Mouse (Mus musculus) layer of hippocampus, postnatal 10 days (tissue): ENCODE data around the gene Gm10722. TPM values are rescaled to one million over a fixed set of nuclear protein-coding genes. Genes with fewer than 3 reads are reported as not detected.
"Not testable (repeated sequence)": the region's sequence is repeated elsewhere in the genome, so short reads cannot be mapped to it uniquely, and the experiment has no call there.

Experiments
- DNase-seq, 2 experiments: peaks; one replicate each; pipeline ENCODE4 v3.0.0; 2021; ENCODE audit warnings: low spot score in 2 of 2
- long read RNA-seq: library from polyadenylated mRNA; stranded (forward); transcript quantifications from one replicate; pipeline ENCODE4 v2.0.0, GENCODE M21; 2023
- total RNA-seq, 2 experiments: library from RNA; stranded (reverse); gene quantifications; 2 replicates each; pipeline ENCODE4 v1.2.3; 2021

Gene Gm10722
- not detected for total RNA-seq
- long read RNA-seq = 0 reads

- peak; percentile 14 to 23 for DNase-seq
Measured at GRCm38 (mm10) chr9:3000445-3000972, at the start of gene Gm10722. Gene Gm10722, plus strand, starts transcription at chr9:3000922.

- DNase-seq = peak; percentile 8 to 14
Measured at GRCm38 (mm10) chr9:3001006-3001405, 284 bp downstream of the Gm10722 start.

GRCm38 (mm10) chr9:3001948-3002659 is 1.4 kb downstream of the Gm10722 start:
- DNase-seq = peak; percentile 98

DNA sequence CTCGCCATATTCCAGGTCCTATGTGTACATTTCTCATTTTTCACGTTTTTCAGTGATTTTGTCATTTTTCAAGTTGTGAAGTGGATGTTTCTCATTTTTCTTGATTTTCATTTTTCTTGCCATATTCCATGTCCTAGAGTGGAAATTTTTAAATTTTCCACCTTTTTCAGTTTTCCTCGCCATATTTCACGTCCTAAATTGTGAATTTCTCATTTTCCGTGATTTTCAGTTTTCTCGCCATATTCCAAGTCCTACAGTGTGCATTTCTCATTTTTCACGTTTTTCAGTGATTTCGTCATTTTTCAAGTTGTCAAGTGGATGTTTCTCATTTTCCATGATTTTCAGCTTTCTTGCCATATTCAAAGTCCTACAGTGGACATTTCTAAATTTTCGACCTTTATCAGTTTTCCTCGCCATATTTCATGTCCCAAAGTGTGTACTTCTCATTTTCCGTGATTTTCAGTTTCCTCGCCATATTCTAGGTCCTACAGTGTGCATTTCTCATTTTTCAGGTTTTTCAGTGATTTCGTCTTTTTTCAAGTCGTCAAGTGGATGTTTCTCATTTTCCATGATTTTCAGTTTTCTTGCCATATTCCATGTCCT is 2.2 kb downstream of the Gm10722 start, which contains the start of gene Gm11168:
Gene Gm11168, plus strand, starts transcription at position 553 of the 603 bp plus-strand sequence.
- not testable (repeated sequence) for DNase-seq

- not testable (repeated sequence) for DNase-seq
Measured at GRCm38 (mm10) chr9:3006179-3006578, 5.5 kb downstream of the Gm10722 start.

DNA sequence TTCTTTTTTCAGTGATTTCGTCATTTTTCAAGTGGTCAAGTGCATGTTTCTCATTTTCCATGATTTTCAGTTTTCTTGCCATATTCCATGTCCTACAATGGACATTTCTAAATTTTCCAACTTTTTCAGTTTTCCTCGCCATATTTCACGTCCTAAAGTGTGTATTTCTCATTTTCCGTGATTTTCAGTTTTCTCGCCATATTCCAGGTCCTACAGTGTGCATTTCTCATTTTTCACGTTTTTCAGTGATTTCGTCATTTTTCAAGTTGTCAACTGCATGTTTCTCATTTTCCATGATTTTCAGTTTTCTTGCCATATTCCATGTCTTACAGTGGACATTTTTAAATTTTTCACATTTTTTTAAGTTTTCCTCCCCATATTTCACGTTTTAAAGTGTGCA is 5.9 kb downstream of the Gm10722 start:
- DNase-seq = peak; percentile 94 to 96

DNA sequence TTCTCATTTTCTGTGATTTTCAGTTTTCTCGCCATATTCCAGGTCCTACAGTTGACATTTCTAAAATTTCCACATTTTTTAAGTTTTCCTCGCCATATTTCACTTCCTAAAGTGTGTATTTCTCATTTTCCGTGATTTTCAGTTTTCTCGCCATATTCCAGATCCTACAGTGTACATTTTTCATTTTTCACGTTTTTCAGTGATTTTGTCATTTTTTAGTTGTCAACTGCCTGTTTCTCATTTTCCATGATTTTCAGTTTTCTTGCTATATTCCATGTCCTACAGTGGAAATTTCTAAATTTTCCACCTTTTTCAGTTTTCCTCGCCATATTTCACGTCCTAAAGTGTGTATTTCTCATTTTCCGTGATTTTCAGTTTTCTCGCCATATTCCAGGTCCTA is 6.5 kb downstream of the Gm10722 start:
- not testable (repeated sequence) for DNase-seq

- DNase-seq = not testable (repeated sequence)
Measured at GRCm38 (mm10) chr9:3009331-3009730, 8.6 kb downstream of the Gm10722 start.

- DNase-seq = not testable (repeated sequence)
Measured at GRCm38 (mm10) chr9:3012054-3012621, 11.4 kb downstream of the Gm10722 start.

GRCm38 (mm10) chr9:3012733-3013279 is 12.1 kb downstream of the Gm10722 start, which contains the start of gene Gm10721:
Gene Gm10721, plus strand, starts transcription at chr9:3013140.
- not testable (repeated sequence) for DNase-seq

GRCm38 (mm10) chr9:3015354-3015753 is 14.6 kb downstream of the Gm10722 start, which contains the start of gene Gm10720:
Gene Gm10720, plus strand, starts transcription at chr9:3015654.
- DNase-seq = not testable (repeated sequence)

DNA sequence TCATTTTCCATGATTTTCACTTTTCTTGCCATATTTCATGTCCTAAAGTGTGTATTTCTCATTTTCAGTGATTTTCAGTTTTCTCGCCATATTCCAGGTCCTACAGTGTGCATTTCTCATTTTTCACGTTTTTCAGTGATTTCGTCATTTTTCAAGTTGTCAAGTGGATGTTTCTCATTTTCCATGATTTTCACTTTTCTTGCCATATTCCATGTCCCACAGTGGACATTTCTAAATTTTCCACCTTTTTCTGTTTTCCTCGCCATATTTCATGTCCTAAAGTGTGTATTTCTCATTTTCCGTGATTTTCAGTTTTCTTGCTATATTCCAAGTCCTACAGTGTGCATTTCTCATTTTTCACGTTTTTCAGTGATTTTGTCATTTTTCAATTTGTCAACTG is 15.2 kb downstream of the Gm10722 start:
- not testable (repeated sequence) for DNase-seq

DNA sequence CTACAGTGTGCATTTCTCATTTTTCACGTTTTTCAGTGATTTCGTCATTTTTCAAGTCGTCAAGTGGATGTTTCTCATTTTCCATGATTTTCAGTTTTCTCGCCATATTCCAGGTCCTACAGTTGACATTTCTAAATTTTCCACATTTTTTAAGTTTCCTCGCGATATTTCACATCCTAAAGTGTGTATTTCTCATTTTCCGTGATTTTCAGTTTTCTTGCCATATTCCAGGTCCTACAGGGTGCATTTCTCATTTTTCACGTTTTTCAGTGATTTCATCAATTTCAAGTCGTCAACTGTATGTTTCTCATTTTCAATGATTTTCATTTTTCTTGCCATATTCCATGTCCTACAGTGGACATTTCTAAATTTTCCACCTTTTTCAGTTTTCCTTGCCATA is 16.4 kb downstream of the Gm10722 start, which contains the start of gene Gm10719:
Gene Gm10719, plus strand, starts transcription at position 301 of the 400 bp plus-strand sequence.
- not testable (repeated sequence) for DNase-seq

GRCm38 (mm10) chr9:3018944-3019343 is 18.2 kb downstream of the Gm10722 start:
- DNase-seq = peak; percentile 4 to 13

GRCm38 (mm10) chr9:3019835-3020727 is 19.4 kb downstream of the Gm10722 start:
- DNase-seq = peak; percentile 37 to 58

DNA sequence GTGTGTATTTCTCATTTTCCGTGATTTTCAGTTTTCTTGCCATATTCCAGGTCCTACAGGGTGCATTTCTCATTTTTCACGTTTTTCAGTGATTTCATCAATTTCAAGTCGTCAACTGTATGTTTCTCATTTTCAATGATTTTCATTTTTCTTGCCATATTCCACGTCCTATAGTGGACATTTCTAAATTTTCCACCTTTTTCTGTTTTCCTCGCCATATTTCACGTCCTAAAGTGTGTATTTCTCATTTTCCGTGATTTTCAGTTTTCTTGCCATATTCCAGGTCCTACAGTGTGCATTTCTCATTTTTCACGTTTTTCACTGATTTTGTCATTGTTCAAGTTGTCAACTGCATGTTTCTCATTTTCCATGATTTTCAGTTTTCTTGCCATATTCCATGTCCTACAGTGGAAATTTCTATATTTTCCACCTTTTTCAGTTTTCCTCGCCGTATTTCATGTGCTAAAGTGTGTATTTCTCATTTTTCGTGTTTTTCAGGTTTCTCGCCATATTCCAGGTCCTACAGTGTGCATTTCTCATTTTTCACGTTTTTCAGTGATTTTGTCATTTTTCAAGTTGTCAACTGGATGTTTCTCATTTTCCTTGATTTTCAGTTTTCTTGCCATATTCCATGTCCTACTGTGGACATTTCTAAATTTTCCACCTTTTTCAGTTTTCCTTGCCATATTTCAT is 21.7 kb downstream of the Gm10722 start:
- peak; percentile 65 to 70 for DNase-seq

- DNase-seq = peak; percentile 4 to 14
Measured at GRCm38 (mm10) chr9:3023312-3023984, 22.7 kb downstream of the Gm10722 start, which contains the start of gene Gm10718. Gene Gm10718, plus strand, starts transcription at chr9:3023547.

DNA sequence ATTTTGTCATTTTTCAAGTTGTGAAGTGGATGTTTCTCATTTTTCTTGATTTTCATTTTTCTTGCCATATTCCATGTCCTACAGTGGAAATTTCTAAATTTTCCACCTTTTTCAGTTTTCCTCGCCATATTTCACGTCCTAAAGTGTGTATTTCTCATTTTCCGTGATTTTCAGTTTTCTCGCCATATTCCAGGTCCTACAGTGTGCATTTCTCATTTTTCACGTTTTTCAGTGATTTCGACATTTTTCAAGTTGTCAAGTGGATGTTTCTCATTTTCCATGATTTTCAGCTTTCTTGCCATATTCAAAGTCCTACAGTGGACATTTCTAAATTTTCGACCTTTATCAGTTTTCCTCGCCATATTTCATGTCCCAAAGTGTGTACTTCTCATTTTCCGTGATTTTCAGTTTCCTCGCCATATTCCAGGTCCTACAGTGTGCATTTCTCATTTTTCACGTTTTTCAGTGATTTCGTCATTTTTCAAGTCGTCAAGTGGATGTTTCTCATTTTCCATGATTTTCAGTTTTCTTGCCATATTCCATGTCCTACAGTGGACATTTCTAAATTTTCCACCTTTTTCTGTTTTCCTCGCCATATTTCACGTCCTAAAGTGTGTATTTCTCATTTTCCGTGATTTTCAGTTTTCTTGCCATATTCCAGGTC is 23.4 kb downstream of the Gm10722 start:
- peak; percentile 80 to 81 for DNase-seq
